Mouse (Mus musculus) testis, postnatal 10 days (tissue): Measurements from ENCODE around the gene Phf21a.
"Not testable (repeated sequence)": the region's sequence is repeated elsewhere in the genome, so short reads cannot be mapped to it uniquely, and the experiment has no call there.

ENCODE experiments used
- DNase-seq: peaks from one replicate; pipeline ENCODE4 v3.0.0; 2021; ENCODE audit warnings: low spot score

The Phf21a gene

GRCm38 (mm10) chr2:92082196-92082595 is 10.7 kb upstream of the Phf21a start:
- no peak for DNase-seq

DNA sequence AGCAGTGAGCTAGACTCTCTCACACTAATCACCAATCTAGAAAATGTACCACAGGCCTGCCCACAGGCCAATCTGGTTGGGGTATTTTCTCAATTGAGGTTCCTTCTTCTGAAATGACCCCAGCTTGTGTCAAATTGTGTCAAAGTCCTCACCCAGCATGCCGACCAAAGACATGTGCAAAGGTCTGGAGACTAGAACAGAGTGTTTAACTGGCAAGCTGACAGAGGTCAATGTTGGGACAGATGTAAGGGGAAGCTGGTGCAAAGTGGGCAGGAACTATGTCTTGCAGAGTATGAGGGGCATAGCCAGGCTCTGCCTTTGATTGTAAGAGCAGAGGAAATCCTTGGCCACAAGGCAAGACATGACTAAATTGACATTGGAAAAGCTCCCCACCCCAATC is 7.2 kb upstream of the Phf21a start:
- no peak for DNase-seq

DNA sequence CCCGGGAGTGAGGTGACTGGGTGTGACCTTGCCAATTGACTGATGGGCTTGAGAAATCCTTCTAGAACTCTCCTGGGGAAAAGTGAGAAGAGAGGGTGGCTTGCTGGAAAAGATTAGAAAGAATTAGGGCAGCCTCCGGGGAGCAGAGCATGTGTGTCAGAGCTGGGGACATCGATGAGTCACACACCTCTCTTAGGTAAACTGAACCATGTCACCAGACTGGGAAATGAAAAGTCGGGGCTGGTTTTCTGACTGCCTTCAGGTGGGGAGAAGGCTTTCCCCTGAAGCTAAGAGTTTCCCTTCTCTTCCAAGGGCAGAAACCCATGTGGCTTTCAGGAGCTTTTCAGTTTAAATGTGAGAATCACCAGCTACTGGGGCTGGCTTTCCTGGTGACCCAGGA is 5.9 kb upstream of the Phf21a start:
- DNase-seq: no peak

DNA sequence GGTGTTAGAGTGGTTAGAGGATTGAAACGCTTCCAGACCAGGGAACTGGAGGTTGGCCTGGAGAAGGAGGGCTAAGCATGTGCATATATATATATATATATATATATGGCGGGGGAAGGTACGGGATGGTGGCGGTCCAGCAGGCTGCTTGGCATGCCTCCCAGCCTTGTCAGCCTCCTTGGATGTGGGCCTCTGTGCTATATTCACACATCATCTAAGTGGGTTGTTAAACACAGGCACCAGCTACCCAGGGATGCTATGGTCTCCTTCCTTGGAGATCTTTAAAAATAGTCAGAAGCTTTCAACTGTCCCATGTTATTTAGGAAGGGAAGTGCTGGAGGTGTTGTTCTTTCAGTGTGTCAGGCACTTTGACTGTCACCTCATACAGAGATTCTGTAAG is 3.1 kb upstream of the Phf21a start:
- no peak for DNase-seq

DNA sequence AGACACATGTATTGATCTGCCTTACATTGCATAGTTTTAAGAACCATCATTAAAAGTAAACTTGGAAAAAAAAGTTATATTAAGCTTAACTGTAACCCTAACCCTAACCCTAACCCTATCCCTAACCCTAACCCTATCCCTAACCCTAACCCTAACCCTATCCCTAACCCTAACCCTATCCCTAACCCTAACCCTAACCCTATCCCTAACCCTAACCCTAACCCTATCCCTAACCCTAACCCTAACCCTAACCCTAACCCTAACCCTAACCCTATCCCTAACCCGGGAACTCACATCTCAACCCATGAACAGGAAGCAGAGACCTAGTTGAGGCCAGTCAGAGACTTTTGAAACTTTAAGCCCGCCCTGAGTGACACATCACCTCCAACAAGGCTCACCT is 586 bp downstream of the Phf21a start:
- DNase-seq: not testable (repeated sequence)

DNA sequence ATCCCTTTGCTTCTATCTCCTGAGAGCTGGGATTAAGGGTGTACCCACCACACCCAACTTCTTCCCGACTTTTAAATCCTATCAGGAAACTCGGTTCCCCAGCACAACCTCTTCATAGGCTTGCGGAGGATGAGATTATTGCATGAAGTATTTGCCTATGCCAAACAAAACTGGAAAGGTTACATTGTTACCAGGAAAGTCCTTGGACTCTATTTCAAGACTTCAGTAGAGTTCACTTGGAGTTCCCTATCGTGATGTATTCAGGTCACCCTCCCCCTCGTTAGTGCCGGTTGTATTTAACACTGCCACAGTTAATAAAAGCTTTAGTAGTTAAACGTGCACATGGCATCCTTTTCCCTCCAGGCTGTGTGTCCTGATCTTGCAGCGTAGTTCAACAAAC is 1.2 kb downstream of the Phf21a start:
- DNase-seq: no peak

- DNase-seq: no peak
These were observed 7.9 kb downstream of the Phf21a start for GRCm38 (mm10) chr2:92100768-92101167.

GRCm38 (mm10) chr2:92124523-92124922 is 31.6 kb downstream of the Phf21a start:
- no peak for DNase-seq

GRCm38 (mm10) chr2:92125330-92125729 is 32.4 kb downstream of the Phf21a start:
- DNase-seq: no peak

DNA sequence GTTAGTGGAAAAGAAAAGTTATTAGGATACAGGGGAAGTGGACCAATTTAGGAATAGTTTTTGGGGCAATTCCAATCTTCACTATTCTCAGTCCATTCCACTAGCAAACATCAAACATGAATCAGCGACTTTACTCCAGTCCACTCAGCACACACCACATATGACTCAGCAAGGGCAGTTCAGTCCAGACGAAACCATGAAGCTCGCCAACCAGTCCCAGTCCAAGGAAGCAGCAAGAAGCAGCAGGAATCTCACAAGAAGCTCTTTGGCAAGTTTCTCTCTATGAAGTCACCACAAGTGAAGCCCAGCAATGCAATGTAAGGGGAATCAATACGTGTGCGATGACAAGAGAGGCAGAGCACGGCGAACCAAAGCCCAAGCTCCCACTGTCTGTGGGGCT is 37.2 kb downstream of the Phf21a start:
- DNase-seq: no peak

DNA sequence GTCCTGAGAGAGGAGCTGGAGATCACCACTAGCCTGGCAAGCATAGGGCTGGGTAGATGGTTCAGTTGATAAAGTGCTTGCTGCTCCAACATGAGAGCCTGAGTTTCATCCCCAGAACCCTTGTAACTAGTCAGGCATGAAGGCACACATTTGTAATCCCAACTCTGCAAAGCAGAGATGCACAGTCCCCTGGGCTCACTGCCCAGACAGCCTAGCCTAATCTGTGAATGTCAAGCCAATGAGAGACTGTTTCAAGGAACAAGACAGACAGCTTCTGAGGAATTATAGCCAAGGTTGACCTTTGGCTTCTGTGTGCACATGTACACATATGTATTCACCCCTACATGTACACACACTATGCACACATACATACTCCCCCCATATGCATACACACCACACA is 45.8 kb downstream of the Phf21a start:
- DNase-seq: no peak

GRCm38 (mm10) chr2:92139365-92139764 is 46.4 kb downstream of the Phf21a start:
- no peak for DNase-seq

- no peak for DNase-seq
These were observed 47.5 kb downstream of the Phf21a start for GRCm38 (mm10) chr2:92140383-92140782.

DNA sequence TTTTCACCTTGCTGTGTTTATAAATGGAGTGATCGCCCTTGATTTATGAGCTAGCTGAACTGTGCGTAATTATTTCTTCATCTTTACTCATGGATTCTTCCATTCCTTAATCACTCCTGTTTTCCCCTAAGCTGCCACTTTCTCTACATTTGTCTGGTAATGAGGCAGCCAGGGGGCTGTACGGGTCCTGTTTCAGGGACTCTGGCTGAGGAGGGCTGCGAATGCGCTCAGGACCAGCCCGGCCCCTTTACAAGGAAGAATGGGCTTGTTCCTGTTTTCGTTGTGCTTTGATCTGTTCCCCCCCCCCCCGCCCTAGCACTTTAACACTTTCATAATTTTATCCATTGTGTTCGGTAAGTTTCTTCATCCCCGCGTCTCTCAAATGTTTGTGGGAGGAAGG is 48.2 kb downstream of the Phf21a start:
- DNase-seq: no peak

GRCm38 (mm10) chr2:92143932-92144331 is 51.0 kb downstream of the Phf21a start:
- DNase-seq: no peak

- not testable (repeated sequence) for DNase-seq
These were observed 55.2 kb downstream of the Phf21a start for GRCm38 (mm10) chr2:92147925-92148750.

GRCm38 (mm10) chr2:92164291-92164690 is 71.4 kb downstream of the Phf21a start:
- DNase-seq: no peak

GRCm38 (mm10) chr2:92166950-92167349 is 74.0 kb downstream of the Phf21a start:
- DNase-seq: no peak

DNA sequence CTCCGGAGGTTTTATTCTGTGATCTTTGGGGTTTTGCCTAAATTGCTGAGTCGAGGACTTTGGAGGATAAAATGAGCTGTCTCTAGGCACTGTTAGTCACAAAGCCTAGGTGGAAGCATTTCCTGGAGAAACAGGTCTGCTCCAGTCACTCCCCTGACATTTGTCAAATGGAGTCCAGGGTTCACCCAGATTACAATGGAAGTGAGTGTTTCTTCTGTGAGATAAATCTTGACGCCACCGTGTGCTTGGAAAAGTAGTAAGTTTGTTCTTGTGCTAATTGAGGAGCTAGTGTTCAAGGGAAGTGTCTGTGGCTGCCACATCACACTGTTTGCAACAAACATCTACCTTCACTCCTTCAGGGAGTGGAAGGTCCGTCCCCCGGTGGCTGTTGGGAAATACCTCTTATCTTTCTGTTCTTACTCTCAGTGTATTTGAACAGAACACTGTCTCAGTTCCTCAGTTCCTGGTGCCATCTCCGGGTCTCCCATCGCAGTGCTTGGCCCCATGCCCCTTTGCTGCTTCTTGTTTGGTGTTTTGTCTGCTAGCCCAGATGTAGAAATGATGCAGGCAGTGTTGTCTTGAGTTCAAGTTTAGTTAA is 78.2 kb downstream of the Phf21a start:
- no peak for DNase-seq

- DNase-seq: no peak
These were observed 79.4 kb downstream of the Phf21a start for GRCm38 (mm10) chr2:92172300-92172699.

DNA sequence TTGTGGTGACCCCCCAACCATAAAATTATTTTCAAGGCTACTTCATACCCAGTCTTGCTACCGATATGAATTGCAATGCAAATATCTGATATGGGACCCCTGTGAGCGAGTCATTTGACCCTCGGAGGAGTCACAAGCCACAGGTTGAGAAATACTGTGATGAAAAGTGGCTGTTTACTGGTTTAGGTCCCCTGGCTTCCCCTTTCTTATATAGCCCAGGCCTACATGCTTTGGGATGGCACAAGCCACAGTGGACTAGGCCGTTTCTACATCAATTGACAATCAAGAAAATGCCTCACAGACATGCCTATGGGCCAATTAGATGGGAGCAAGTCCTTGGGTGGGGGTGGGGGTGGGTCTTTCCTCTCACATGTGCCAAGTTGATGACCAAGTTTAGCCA is 80.3 kb downstream of the Phf21a start:
- DNase-seq: no peak

DNA sequence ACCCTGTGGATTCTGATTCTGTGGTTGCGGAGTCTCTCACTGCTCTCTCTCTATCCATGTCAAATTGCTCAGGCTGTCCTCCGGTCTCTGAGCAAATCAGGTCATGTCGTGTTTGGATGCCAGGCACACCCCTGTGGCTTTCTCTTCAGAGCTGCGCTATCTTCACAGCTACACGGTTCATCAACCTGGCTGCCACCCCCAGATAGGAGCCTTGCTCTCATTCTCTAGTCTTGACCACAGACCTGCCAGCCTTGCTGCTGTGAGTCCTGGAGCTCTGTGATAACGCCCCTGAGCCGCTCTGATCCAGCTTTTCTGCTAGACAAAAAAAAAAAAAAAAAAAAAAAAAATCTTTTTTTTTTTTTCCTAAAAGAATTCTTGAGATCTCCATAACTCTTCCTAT is 81.3 kb downstream of the Phf21a start:
- DNase-seq: no peak

- DNase-seq: no peak
These were observed 82.1 kb downstream of the Phf21a start for GRCm38 (mm10) chr2:92175002-92175401.

DNA sequence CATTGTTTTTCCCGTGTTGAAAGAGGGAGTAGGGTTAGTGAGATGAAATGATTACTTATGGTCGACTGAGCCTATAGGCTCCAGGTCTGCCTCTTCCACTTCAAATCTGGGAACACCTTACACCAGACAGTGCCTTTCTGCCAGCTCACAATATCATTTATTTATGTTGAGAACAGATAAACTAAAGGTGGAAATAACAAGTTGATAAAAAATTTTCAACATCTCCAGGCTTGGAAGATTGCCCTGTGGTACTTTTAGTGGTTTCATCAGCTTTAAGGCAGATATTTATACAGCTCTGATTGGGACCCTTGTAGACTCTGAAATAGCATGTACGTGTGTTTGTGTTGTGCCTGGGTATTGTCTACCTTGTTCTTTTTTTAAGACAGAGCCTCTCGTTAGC is 83.4 kb downstream of the Phf21a start:
- no peak for DNase-seq
